Mouse (Mus musculus) liver, adult 2 months (tissue): Measurements from ENCODE around the gene Atad1. TPM values are rescaled to one million over a fixed set of nuclear protein-coding genes. Genes with fewer than 3 reads are reported as not detected.

Experiments used
- DNase-seq: peaks from one replicate; pipeline ENCODE4 v3.0.0-alpha.2; 2011; ENCODE audit warnings: low read depth, low spot score; ENCODE audit errors: extremely low read depth
- H3K27ac ChIP-seq: fragments of 200-500 bp; replicated peaks from 2 replicates; pipeline ENCODE4 v1.5.1; 2012; ENCODE audit warnings: low read depth, mild to moderate bottlenecking, control low read depth, inconsistent platforms, low read length; ENCODE audit not compliant: insufficient read depth
- H3K27me3 ChIP-seq: fragments of 200-500 bp; 2 replicates; pipeline ENCODE4 v1.6.1; 2012; ENCODE audit warnings: mild to moderate bottlenecking, moderate library complexity, low read length, inconsistent platforms; ENCODE audit not compliant: control insufficient read depth, insufficient read depth
- H3K36me3 ChIP-seq: fragments of 200-500 bp; 2 replicates; pipeline ENCODE4 v1.6.1; 2012; ENCODE audit warnings: low read length, inconsistent platforms; ENCODE audit not compliant: control insufficient read depth, insufficient read depth
- H3K4me1 ChIP-seq: fragments of 200-500 bp; 2 replicates; pipeline ENCODE4 v1.6.1; 2011; ENCODE audit warnings: low read length; ENCODE audit not compliant: control insufficient read depth, insufficient read depth
- H3K4me3 ChIP-seq: fragments of 200-500 bp; 2 replicates; pipeline ENCODE4 v1.5.1; 2011; ENCODE audit warnings: low read depth, mild to moderate bottlenecking, control low read depth, low read length, moderate library complexity; ENCODE audit not compliant: insufficient read depth
- H3K79me2 ChIP-seq: fragments of 200-500 bp; 2 replicates; pipeline ENCODE4 v1.6.1; 2012; ENCODE audit warnings: inconsistent platforms, mild to moderate bottlenecking, low read length, moderate library complexity; ENCODE audit not compliant: control insufficient read depth, insufficient read depth
- H3K9ac ChIP-seq: fragments of 200-500 bp; 2 replicates; pipeline ENCODE4 v1.6.1; 2012; ENCODE audit warnings: low read depth, mild to moderate bottlenecking, control low read depth, inconsistent platforms, low read length
- CTCF ChIP-seq: fragments of 200-500 bp; IDR thresholded peaks from 2 replicates; pipeline ENCODE4 v1.5.1; 2011; ENCODE audit warnings: low read depth, low read length, control low read depth
- POLR2A ChIP-seq: fragments of 200-500 bp; IDR thresholded peaks from 2 replicates; pipeline ENCODE4 v1.6.1; 2011; ENCODE audit warnings: low read length, control low read depth; ENCODE audit not compliant: insufficient read depth; ENCODE audit errors: extremely low read depth
- WGBS: fragments of 180-500 bp; shearing (Covaris S2); methylation state at CpG from one replicate; pipeline ENCODE4 v1.1.7; 2018; 5-methylcytosine and 5-hydroxymethylcytosine counted together
- polyA plus RNA-seq: library from polyadenylated mRNA; depleted of rRNA; stranded (reverse); fragments of >200 nt; gene quantifications from 2 replicates; pipeline ENCODE4 v1.2.3, GENCODE M21; 2012; rRNA removed
- total RNA-seq: library from RNA; depleted of rRNA; stranded (reverse); fragments of >200 nt; gene quantifications from 2 replicates; pipeline ENCODE4 v1.2.3, GENCODE M21; 2014; rRNA removed

The Atad1 gene
- total and polyA plus RNA-seq, 2 experiments: 7.1 to 51.2 TPM

DNA sequence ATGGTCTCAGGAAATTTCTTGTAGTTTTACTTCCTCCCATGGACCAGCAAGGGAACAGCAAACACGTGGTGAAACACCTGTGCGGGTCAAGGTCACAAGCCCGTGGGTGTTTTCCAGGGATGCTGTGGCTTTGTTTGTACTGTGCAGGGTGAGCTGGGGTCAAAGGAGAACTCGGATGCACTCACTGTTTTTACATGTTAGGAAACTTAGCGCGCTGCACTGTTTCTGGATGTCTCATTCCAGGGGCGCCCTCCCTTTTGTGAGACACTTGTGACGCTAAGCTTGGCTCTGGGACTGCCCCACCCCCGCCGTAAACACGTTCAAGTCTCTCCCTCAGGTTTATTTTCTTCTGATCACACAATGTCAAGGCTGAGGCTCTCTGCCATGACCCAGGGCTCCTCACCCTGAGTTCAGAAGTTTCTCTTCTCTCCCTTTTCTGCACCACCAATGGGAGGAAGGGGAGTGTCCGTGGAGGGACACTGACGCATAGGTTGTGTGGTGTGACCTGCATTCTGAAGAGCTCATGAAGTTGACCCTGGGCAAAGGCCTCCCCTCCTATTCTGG is 112.7 kb downstream of the Atad1 start:
- no peak overlapping the region for H3K4me3 ChIP-seq
- peak overlapping the region; percentile 3; the same call in 1 of the 2 replicates for H3K9ac ChIP-seq
- no peaks in the 10 kb centered on the region for H3K27me3 ChIP-seq
- H3K4me1 ChIP-seq: peaks cover 22% of the 10 kb centered on the region
- H3K36me3 ChIP-seq: no peaks in the 10 kb centered on the region
- peak overlapping the region; percentile 94 for H3K27ac ChIP-seq
- 19% methylated on average over 13 of the region's 13 CpGs for WGBS
- peaks cover 10% of the 10 kb centered on the region; the same call in 1 of the 2 replicates for H3K79me2 ChIP-seq
- TF ChIP-seq POLR2A: no peak
- no peak for TF ChIP-seq CTCF
- peak; percentile 97 for DNase-seq

DNA sequence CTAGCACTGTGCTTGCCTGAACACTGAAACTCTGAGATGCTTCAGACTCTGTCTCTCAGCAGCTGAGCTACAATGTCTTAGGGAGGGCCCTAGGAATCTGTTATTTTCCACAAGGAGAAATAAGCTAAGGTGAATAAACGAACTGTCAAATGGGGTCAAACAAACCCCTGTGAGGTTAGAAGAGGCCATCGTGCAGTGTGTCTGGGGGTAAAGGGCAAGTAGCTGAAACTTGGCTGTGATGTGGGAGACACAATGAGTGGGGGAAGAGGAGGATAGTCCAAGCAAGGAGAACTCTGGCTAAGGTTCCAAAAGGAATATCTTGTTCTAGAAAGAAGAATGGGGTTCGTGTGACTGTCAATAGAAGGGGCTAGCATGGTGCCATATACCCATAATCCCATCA is 117.4 kb downstream of the Atad1 start:
- H3K4me3 ChIP-seq: no peak overlapping the region
- peak; percentile 88 for DNase-seq
- peak overlapping the region; percentile 58 for H3K9ac ChIP-seq
- H3K4me1 ChIP-seq: peaks cover 19% of the 10 kb centered on the region
- H3K36me3 ChIP-seq: no peaks in the 10 kb centered on the region
- peaks cover 8% of the 10 kb centered on the region; the same call in 1 of the 2 replicates for H3K79me2 ChIP-seq
- peak overlapping the region; percentile 92 for H3K27ac ChIP-seq
- no peaks in the 10 kb centered on the region for H3K27me3 ChIP-seq
- no peak for TF ChIP-seq POLR2A
- no peak for TF ChIP-seq CTCF
- WGBS: 18% methylated on average over 3 of the region's 3 CpGs

Other genes starting within 250 kb of the Atad1 start
- gene Papss2, start 144.0 kb downstream of the Atad1 start, total RNA-seq: 211 and 223 TPM in 2 replicates
- gene Papss2, start 144.0 kb downstream of the Atad1 start, polyA plus RNA-seq: 75.1 and 86.7 TPM in 2 replicates
- gene Pten, start 17.7 kb upstream of the Atad1 start, total RNA-seq: 78.4 and 80.9 TPM in 2 replicates
- gene Pten, start 17.7 kb upstream of the Atad1 start, polyA plus RNA-seq: 12.9 and 17.9 TPM in 2 replicates